Comparison of ENCODE assay signal across 7 mouse cellular contexts in the genomic region with DNA sequence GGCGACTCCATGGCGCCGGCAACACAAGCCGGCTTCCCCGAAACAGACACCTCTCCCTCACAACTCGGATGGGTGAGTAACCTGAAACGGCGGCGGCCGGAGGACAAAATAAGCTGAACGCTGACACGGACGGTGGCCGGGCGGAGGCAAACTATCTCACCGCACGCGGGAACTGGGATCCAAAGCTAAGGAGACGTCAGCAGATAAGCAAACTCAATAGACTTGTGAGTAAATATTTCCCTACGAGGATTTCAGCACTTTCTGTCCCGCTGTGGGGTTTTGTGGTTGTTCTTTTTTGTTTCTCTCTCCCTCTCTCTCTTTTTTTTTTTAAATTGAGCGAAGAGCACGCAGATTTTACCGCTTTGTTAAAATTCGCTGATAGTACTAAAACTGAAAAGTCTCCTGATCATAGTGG. TPM values are rescaled to one million over a fixed set of nuclear protein-coding genes. Genes with fewer than 3 reads are reported as not detected.
DNase-seq lines count a peak whose midpoint lies in the region; ATAC-seq lines count a peak whose summit lies in the region.

A gene (minus strand): TSS at position 81 of the 415 bp plus-strand sequence.

- H3K4me3 ChIP-seq in embryonic facial prominence, embryonic 11.5 days (ENCODE audit: low read depth, low read length), result peak within 1 kb of the TSS; percentile 77
- peak within 1 kb of the TSS; percentile 86 for H3K4me3 ChIP-seq in limb, embryonic 10.5 days
- peak within 1 kb of the TSS; percentile 63 for H3K4me3 ChIP-seq in midbrain, embryonic 13.5 days (replicated peaks)

- no peaks in the 10 kb centered on the region for H3K27me3 ChIP-seq in embryonic facial prominence, embryonic 11.5 days (ENCODE audit: control insufficient read depth, insufficient read depth, low read length)
- no peaks in the 10 kb centered on the region for H3K27me3 ChIP-seq in limb, embryonic 10.5 days (ENCODE audit: low read depth, poor library complexity, severe bottlenecking)
- H3K27me3 ChIP-seq in midbrain, embryonic 13.5 days, result no peaks in the 10 kb centered on the region

- peak within 1 kb of the TSS; percentile 72 for H3K9ac ChIP-seq in embryonic facial prominence, embryonic 11.5 days (replicated peaks; ENCODE audit: low read length)
- peak within 1 kb of the TSS; percentile 82 for H3K9ac ChIP-seq in midbrain, embryonic 13.5 days (replicated peaks)

- H3K4me1 ChIP-seq in embryonic facial prominence, embryonic 11.5 days (ENCODE audit: control insufficient read depth, insufficient read depth, low read length), result no peaks in the 10 kb centered on the region
- H3K4me1 ChIP-seq in limb, embryonic 10.5 days, result peaks cover 8% of the 10 kb centered on the region
- H3K4me1 ChIP-seq in midbrain, embryonic 13.5 days (replicated peaks), result peaks cover 13% of the 10 kb centered on the region

- peak within 1 kb of the TSS; percentile 75 for H3K4me2 ChIP-seq in embryonic facial prominence, embryonic 11.5 days (ENCODE audit: low read depth, low read length)
- H3K4me2 ChIP-seq in midbrain, embryonic 13.5 days (replicated peaks), result peak within 1 kb of the TSS; percentile 79

- WGBS in embryonic facial prominence, embryonic 11.5 days, result 0% methylated on average over 25 of the region's 25 CpGs
- WGBS in limb, embryonic 10.5 days, result under 1% methylated on average over 25 of the region's 25 CpGs
- WGBS in midbrain, embryonic 13.5 days, result under 1% methylated on average over 25 of the region's 25 CpGs

- no peaks in the 10 kb centered on the region for H3K36me3 ChIP-seq in embryonic facial prominence, embryonic 11.5 days (replicated peaks; ENCODE audit: control insufficient read depth, insufficient read depth, low read depth, low read length)
- peaks cover 16% of the 10 kb centered on the region for H3K36me3 ChIP-seq in limb, embryonic 10.5 days
- peaks cover 12% of the 10 kb centered on the region; the same call in 1 of the 2 replicates for H3K36me3 ChIP-seq in midbrain, embryonic 13.5 days

- peak within 1 kb of the TSS; percentile 47; the same call in 1 of the 2 replicates for H3K27ac ChIP-seq in embryonic facial prominence, embryonic 11.5 days (replicated peaks; ENCODE audit: low read depth, low read length)
- peak within 1 kb of the TSS; percentile 79 for H3K27ac ChIP-seq in limb, embryonic 10.5 days
- peak within 1 kb of the TSS; percentile 41; the same call in 1 of the 2 replicates for H3K27ac ChIP-seq in midbrain, embryonic 13.5 days

- no peak; the same call in none of the 2 replicates for ATAC-seq in embryonic facial prominence, embryonic 11.5 days (replicated peaks; ENCODE audit: insufficient number of reproducible peaks, low FRiP score, low TSS enrichment, low read depth)
- ATAC-seq in granulocyte monocyte progenitor cell, adult 5-6 weeks (replicated peaks; ENCODE audit: poor library complexity, severe bottlenecking), result peak; percentile 84
- peak; percentile 83; the same call in 1 of the 2 replicates for ATAC-seq in midbrain, embryonic 13.5 days

- H3K9me3 ChIP-seq in embryonic facial prominence, embryonic 11.5 days (replicated peaks; ENCODE audit: control insufficient read depth, low read length), result no peaks in the 10 kb centered on the region
- no peaks in the 10 kb centered on the region for H3K9me3 ChIP-seq in limb, embryonic 10.5 days (replicated peaks)
- H3K9me3 ChIP-seq in midbrain, embryonic 13.5 days, result no peaks in the 10 kb centered on the region

- DNase-seq in adrenal gland, postnatal 14 days, result peak; percentile 98
- peak; percentile 95 for DNase-seq in embryonic facial prominence, embryonic 11.5 days (ENCODE audit: low spot score)
- DNase-seq in kidney, adult 11 months, result peak; percentile 95
- DNase-seq in limb, embryonic 10.5 days (ENCODE audit: low spot score), result peak; percentile 96
- peak; percentile 89 for DNase-seq in spleen, adult 12 weeks (ENCODE audit: low spot score)

RNA-seq across cellular contexts. Expression of the gene that starts here (rescaled TPM):
- 31.5 and 33.0 TPM in 2 replicates for total RNA-seq in adrenal gland, postnatal 14 days (2021)
- polyA plus RNA-seq in embryonic facial prominence, embryonic 11.5 days (2014; fragmentation: Nextera tagmentation; extraction: Ambion mirVana), result 8.4 and 8.7 TPM in 2 replicates
- 19.2 and 27.1 TPM in 2 replicates for total RNA-seq in granulocyte monocyte progenitor cell, adult 5-6 weeks (2014; fragmentation: Nextera tagmentation)
- 27.5 and 30.5 TPM in 2 replicates for total RNA-seq in granulocyte monocyte progenitor cell, adult 5-6 weeks (2017)
- polyA plus RNA-seq in limb, embryonic 10.5 days (2016; fragmentation: Nextera tagmentation; extraction: Ambion mirVana), result 7.1 and 8.0 TPM in 2 replicates
- 7.8 and 8.3 TPM in 2 replicates for polyA plus RNA-seq in midbrain, embryonic 13.5 days (2015; fragmentation: Nextera tagmentation; extraction: Ambion mirVana)
